Comparison of ENCODE assay signal across 8 mouse cellular contexts in the genomic region with DNA sequence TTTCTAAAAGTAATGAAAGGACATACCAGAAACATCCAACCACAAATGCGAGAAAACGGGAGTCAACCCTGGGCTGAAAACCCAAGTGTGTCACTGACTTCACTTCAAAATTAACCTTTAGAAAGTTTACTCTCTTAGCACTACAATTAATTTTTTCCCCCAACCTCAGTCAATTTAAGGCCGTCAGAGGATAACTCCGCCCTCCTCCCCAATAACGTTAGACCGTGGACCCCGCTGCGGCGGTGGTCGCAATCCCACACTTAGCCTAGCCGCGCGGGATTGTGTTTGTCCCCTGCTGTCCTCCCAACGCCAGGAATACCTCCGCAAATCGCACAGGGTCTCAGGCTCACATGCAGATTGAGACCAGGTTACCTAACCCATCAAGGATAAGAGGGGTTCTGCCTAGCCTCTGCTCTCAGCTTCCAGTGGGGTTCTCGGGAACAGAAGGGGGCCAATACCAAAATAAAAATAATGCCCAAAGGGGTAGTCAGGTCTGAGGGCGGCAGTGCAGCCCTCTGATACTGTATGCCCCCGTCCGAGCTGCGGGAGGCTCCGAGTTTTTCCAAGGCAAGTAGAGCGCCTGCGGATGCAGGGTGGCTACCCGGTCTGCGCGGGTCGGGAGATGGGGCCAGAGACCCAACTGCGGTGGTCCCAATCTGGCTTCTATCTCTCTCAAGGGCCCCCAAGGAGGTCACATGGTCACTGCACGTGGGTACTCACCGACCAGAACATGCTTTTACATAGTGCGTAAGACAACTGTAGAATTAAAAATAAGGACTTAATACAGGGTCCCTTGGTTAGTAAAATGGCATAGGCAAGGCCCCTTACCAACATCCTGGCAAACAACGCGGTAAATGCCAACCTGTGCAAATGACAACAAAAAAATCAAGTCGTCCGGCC. TPM values are rescaled to one million over a fixed set of nuclear protein-coding genes. Genes with fewer than 3 reads are reported as not detected.
DNase-seq lines count a peak whose midpoint lies in the region; ATAC-seq lines count a peak whose summit lies in the region.
"Had no signal": no experiment of that assay in that cellular context is flagged by ENCODE, and none has a peak within 500 bp of the region (broad histone marks: within the 10 kb centered on the region; RNA-seq: fewer than 3 reads in every experiment).

No protein-coding gene starts in this region.

- H3K4me1 ChIP-seq in lung, embryonic 16.5 days (replicated peaks; ENCODE audit: control insufficient read depth, insufficient read depth, low read length): peaks cover 8% of the 10 kb centered on the region; the same call in 1 of the 2 replicates
- H3K4me1 ChIP-seq in hindbrain, embryonic 15.5 days (replicated peaks): peaks cover 42% of the 10 kb centered on the region
- peaks cover 29% of the 10 kb centered on the region for H3K4me1 ChIP-seq in midbrain, embryonic 11.5 days (ENCODE audit: control insufficient read depth, insufficient read depth, low read length)

- no peak for ATAC-seq in lung, embryonic 16.5 days (ENCODE audit: low read depth)
- no peak for ATAC-seq in hindbrain, embryonic 15.5 days (ENCODE audit: low FRiP score, low read depth)
- no peak for ATAC-seq in midbrain, embryonic 11.5 days (ENCODE audit: low FRiP score)

- no peaks in the 10 kb centered on the region for H3K36me3 ChIP-seq in lung, embryonic 16.5 days (ENCODE audit: control insufficient read depth, insufficient read depth, low read length)
- H3K36me3 ChIP-seq in hindbrain, embryonic 15.5 days: no peaks in the 10 kb centered on the region
- no peaks in the 10 kb centered on the region for H3K36me3 ChIP-seq in midbrain, embryonic 11.5 days (ENCODE audit: control insufficient read depth, insufficient read depth, low read length)

- peaks cover 5% of the 10 kb centered on the region for H3K27me3 ChIP-seq in lung, embryonic 16.5 days (ENCODE audit: control insufficient read depth, insufficient read depth, low read depth, low read length)
- peaks cover 55% of the 10 kb centered on the region for H3K27me3 ChIP-seq in hindbrain, embryonic 15.5 days
- H3K27me3 ChIP-seq in midbrain, embryonic 11.5 days (ENCODE audit: control insufficient read depth, insufficient read depth, low read length): no peaks in the 10 kb centered on the region

- WGBS in lung, embryonic 16.5 days: 4% methylated on average over 36 of the region's 36 CpGs
- 3% methylated on average over 36 of the region's 36 CpGs for WGBS in hindbrain, embryonic 15.5 days
- under 1% methylated on average over 36 of the region's 36 CpGs for WGBS in midbrain, embryonic 11.5 days

- no peak overlapping the region for H3K27ac ChIP-seq in lung, embryonic 16.5 days (ENCODE audit: low read length)
- no peak overlapping the region for H3K27ac ChIP-seq in hindbrain, embryonic 15.5 days (replicated peaks)
- no peak overlapping the region for H3K27ac ChIP-seq in midbrain, embryonic 11.5 days (ENCODE audit: low read depth, low read length)

- no peak for DNase-seq in lung, postnatal 25 days (ENCODE audit: low spot score)
- DNase-seq in midbrain, embryonic 11.5 days (ENCODE audit: low spot score, missing footprints): peak; percentile 93
- DNase-seq in urinary bladder, postnatal 14 days (ENCODE audit: low spot score): no peak
- no peak for DNase-seq in kidney, postnatal 10 days
- DNase-seq in urinary bladder, adult 2 months (ENCODE audit: low spot score): no peak

- H3K4me2 ChIP-seq in lung, embryonic 16.5 days (ENCODE audit: low read depth, low read length): peak overlapping the region; percentile 85
- peak overlapping the region; percentile 96 for H3K4me2 ChIP-seq in hindbrain, embryonic 15.5 days
- peak overlapping the region; percentile 92 for H3K4me2 ChIP-seq in midbrain, embryonic 11.5 days

- peak overlapping the region; percentile 75 for H3K9ac ChIP-seq in lung, embryonic 16.5 days (ENCODE audit: low read length)
- H3K9ac ChIP-seq in hindbrain, embryonic 15.5 days: no peak overlapping the region
- H3K9ac ChIP-seq in midbrain, embryonic 11.5 days (ENCODE audit: low read length): peak overlapping the region; percentile 72

- no peaks in the 10 kb centered on the region for H3K9me3 ChIP-seq in lung, embryonic 16.5 days (ENCODE audit: control insufficient read depth, low read length)
- H3K9me3 ChIP-seq in hindbrain, embryonic 15.5 days: no peaks in the 10 kb centered on the region
- H3K9me3 ChIP-seq in midbrain, embryonic 11.5 days (ENCODE audit: control insufficient read depth, low read length): no peaks in the 10 kb centered on the region

- H3K4me3 ChIP-seq in lung, embryonic 16.5 days (ENCODE audit: low read length): peak overlapping the region; percentile 62
- peak overlapping the region; percentile 62 for H3K4me3 ChIP-seq in hindbrain, embryonic 15.5 days
- peak overlapping the region; percentile 74 for H3K4me3 ChIP-seq in midbrain, embryonic 11.5 days (ENCODE audit: low read depth, low read length)

RNA-seq across cellular contexts. Expression of gene Trim71, which starts 3.1 kb away (rescaled TPM):
- 0.79 and 0.87 TPM in 2 replicates for polyA plus RNA-seq in lung, embryonic 16.5 days (2015; fragmentation: Nextera tagmentation; extraction: Ambion mirVana)
- 0.26 and 0.32 TPM in 2 replicates for polyA plus RNA-seq in hindbrain, embryonic 15.5 days (2015; fragmentation: Nextera tagmentation; extraction: Ambion mirVana)
- polyA plus RNA-seq in midbrain, embryonic 11.5 days (2014; fragmentation: Nextera tagmentation; extraction: Ambion mirVana): 1.6 and 2.2 TPM in 2 replicates
- polyA plus RNA-seq in urinary bladder, adult 2 months (2012; rRNA removed): 0.23 and 0.28 TPM in 2 replicates
- polyA plus RNA-seq: gonadal fat pad, adult 2 months had no signal

RNA-seq across cellular contexts. Expression of gene C130032M10Rik, which starts 45.5 kb away (rescaled TPM):
- polyA plus RNA-seq in lung, embryonic 16.5 days (2015; fragmentation: Nextera tagmentation; extraction: Ambion mirVana): 0.21 and 0.72 TPM in 2 replicates
- not detected in 2 replicates for polyA plus RNA-seq in hindbrain, embryonic 15.5 days (2015; fragmentation: Nextera tagmentation; extraction: Ambion mirVana)
- not detected in 2 replicates for polyA plus RNA-seq in midbrain, embryonic 11.5 days (2014; fragmentation: Nextera tagmentation; extraction: Ambion mirVana)
- polyA plus RNA-seq in urinary bladder, adult 2 months (2012; rRNA removed): 0.10 TPM in 1 of 2 replicates, not detected in the other
- polyA plus RNA-seq: gonadal fat pad, adult 2 months had no signal

RNA-seq across cellular contexts. Expression of gene Ccr4, which starts 56.3 kb away (rescaled TPM):
- 0.11 and 0.25 TPM in 2 replicates for polyA plus RNA-seq in lung, embryonic 16.5 days (2015; fragmentation: Nextera tagmentation; extraction: Ambion mirVana)
- not detected in 2 replicates for polyA plus RNA-seq in hindbrain, embryonic 15.5 days (2015; fragmentation: Nextera tagmentation; extraction: Ambion mirVana)
- polyA plus RNA-seq in midbrain, embryonic 11.5 days (2014; fragmentation: Nextera tagmentation; extraction: Ambion mirVana): not detected in 2 replicates
- 0.91 and 1.7 TPM in 2 replicates for polyA plus RNA-seq in urinary bladder, adult 2 months (2012; rRNA removed)
